Mouse (Mus musculus) embryo, embryonic 10.5 days (tissue): ENCODE data around the gene Pi4ka.
"Not testable (repeated sequence)": the region's sequence is repeated elsewhere in the genome, so short reads cannot be mapped to it uniquely, and the experiment has no call there.

ENCODE experiments used
- DNase-seq: peaks from one replicate; pipeline ENCODE4 v3.0.0-alpha.2; 2015; ENCODE audit warnings: low spot score

The Pi4ka gene

GRCm38 (mm10) chr16:17232794-17233701 lies 173.1 kb downstream of the Pi4ka start, which contains the start of gene Hic2:
Hic2 (plus strand) TSS chr16:17233572.
- peak; percentile 99 for DNase-seq

DNA sequence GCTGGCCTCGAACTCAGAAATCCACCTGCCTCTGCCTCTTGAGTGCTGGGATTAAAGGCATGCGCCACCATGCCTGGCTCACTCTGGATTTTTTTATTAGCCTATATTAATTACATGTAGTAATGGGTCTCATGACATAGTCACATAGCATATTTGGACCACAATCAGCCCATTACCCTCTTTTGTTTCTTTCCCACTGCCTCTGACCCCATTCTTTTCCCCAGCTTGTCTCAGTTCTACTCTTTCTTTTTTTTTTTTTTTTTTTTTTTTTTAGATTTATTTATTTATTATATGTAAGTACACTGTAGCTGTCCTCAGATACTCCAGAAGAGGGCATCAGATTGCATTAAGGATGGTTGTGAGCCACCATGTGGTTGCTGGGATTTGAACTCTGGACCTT lies 174.6 kb downstream of the Pi4ka start:
- not testable (repeated sequence) for DNase-seq
